Mouse (Mus musculus) limb, embryonic 14.5 days (tissue): Measurements from ENCODE around the gene Luzp1. TPM values are rescaled to one million over a fixed set of nuclear protein-coding genes. Genes with fewer than 3 reads are reported as not detected.

Experiments
- ATAC-seq: fragments of 200-750 bp; cut with Nextera tagmentation; 2 replicates; pipeline ENCODE4 v1.8.0; 2017; ENCODE audit warnings: low read depth, moderate number of reproducible peaks, moderate TSS enrichment; ENCODE audit not compliant: low FRiP score
- DNase-seq: peaks from one replicate; pipeline ENCODE4 v3.0.0-alpha.2; 2015; ENCODE audit warnings: low spot score
- H3K27ac ChIP-seq: fragments of 300-500 bp; sonication (generic); replicated peaks from 2 replicates; pipeline ENCODE4 v1.5.1; 2014; ENCODE audit warnings: low read depth, mild to moderate bottlenecking, low read length, moderate library complexity, mixed read lengths
- H3K27me3 ChIP-seq: fragments of 300-500 bp; sonication (generic); 2 replicates; pipeline ENCODE4 v1.6.1; 2014; ENCODE audit warnings: low read length, mixed read lengths; ENCODE audit not compliant: control insufficient read depth, insufficient read depth
- H3K36me3 ChIP-seq: fragments of 300-500 bp; sonication (generic); 2 replicates; pipeline ENCODE4 v1.6.1; 2014; ENCODE audit warnings: mild to moderate bottlenecking, low read length, moderate library complexity, mixed read lengths; ENCODE audit not compliant: control insufficient read depth, insufficient read depth
- H3K4me1 ChIP-seq: fragments of 300-500 bp; sonication (generic); 2 replicates; pipeline ENCODE4 v1.6.1; 2014; ENCODE audit warnings: antibody characterized with exemption, low read length, mixed read lengths; ENCODE audit not compliant: control insufficient read depth, insufficient read depth
- H3K4me2 ChIP-seq: fragments of 300-500 bp; sonication (generic); replicated peaks from 2 replicates; pipeline ENCODE4 v1.6.1; 2014; ENCODE audit warnings: low read depth, mild to moderate bottlenecking, low read length, moderate library complexity; ENCODE audit not compliant: severe bottlenecking
- H3K4me3 ChIP-seq: fragments of 300-500 bp; sonication (generic); replicated peaks from 2 replicates; pipeline ENCODE4 v1.5.1; 2014; ENCODE audit warnings: low read length
- H3K9ac ChIP-seq: fragments of 300-500 bp; sonication (generic); 2 replicates; pipeline ENCODE4 v1.6.1; 2014; ENCODE audit warnings: mild to moderate bottlenecking, low read depth, low read length, moderate library complexity; ENCODE audit not compliant: severe bottlenecking
- H3K9me3 ChIP-seq: fragments of 300-500 bp; sonication (generic); 2 replicates; pipeline ENCODE4 v1.6.1; 2016; ENCODE audit warnings: low read length; ENCODE audit not compliant: control insufficient read depth
- POLR2A ChIP-seq: fragments of 200-500 bp; IDR thresholded peaks from 2 replicates; pipeline ENCODE4 v1.8.0; 2012; ENCODE audit warnings: inconsistent platforms, mild to moderate bottlenecking, moderate library complexity, borderline replicate concordance; ENCODE audit not compliant: insufficient read depth, insufficient read length; ENCODE audit errors: extremely low read depth
- WGBS: fragments of 180-500 bp; shearing (Covaris S2); extraction: QIAGEN DNeasy Blood & Tissue Kit; methylation state at CpG from one replicate; pipeline ENCODE4 v1.1.7; 2014; 5-methylcytosine and 5-hydroxymethylcytosine counted together
- polyA plus RNA-seq, 2 experiments: library from polyadenylated mRNA; depleted of rRNA in 1 of 2; stranded (reverse) in 1 of 2; unstranded in 1 of 2; fragments of >200 nt; fragmentation: Nextera tagmentation in 1 of 2; extraction: Ambion mirVana in 1 of 2; gene quantifications; 2 replicates each; pipeline versions ENCODE4 v1.2.1 to v1.2.3; 2012 to 2014

Luzp1 gene
- polyA plus RNA-seq, 2 experiments = 21.8 to 112 TPM

DNA sequence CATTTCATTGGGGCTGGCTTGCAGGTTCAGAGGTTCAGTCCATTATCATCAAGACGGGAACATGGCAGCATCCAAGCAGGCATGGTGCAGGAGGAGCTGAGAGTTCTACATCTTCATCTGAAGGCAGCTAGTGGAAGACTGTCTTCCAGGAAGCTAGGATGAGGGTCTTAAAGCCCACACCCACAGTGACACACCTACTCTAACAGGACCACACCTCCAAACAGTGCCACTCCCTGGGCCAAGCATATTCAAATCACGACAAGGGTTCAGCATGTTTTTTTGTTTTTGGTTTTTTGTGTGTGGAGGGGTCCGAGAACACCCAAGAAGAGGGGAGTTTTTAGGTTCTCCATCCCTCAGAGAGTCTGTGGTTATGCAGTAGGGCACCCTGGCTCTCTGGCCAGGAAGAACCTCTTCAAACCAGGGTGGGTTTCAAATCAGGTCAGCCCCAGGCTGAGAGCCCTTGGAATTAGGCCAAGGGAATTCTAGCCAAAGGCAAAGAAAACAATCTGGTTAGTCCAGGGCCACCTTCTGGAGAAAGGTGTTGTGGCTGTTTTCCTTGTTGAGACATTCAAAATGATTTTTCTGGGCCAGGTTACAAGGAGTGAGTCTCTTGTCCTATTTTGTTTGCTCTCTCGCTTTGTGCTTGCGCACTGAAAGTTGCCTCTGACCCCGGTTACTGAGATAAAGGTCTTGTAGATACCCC is 12.9 kb upstream of the Luzp1 start:
- Histone ChIP-seq H3K9me3 (no peaks in the 10 kb centered on the region), H3K27ac (no peak overlapping the region), H3K27me3 (no peaks in the 10 kb centered on the region), H3K4me2 (no peak overlapping the region), H3K9ac (no peak overlapping the region), H3K4me1 (no peaks in the 10 kb centered on the region), H3K4me3 (no peak overlapping the region), H3K36me3 (no peaks in the 10 kb centered on the region)
- no peak for ATAC-seq
- WGBS = 92% methylated on average over 6 of the region's 6 CpGs
- no peak for TF ChIP-seq POLR2A
- no peak for DNase-seq

GRCm38 (mm10) chr4:136458276-136458675 is 11.3 kb upstream of the Luzp1 start:
- Histone ChIP-seq H3K4me3 (no peak overlapping the region), H3K27ac (no peak overlapping the region), H3K9ac (no peak overlapping the region), H3K9me3 (no peaks in the 10 kb centered on the region), H3K4me1 (0 out of 2 replicates have a peak, but pooled peaks cover 1% of the 10 kb centered on the region), H3K36me3 (no peaks in the 10 kb centered on the region), H3K27me3 (0 out of 2 replicates have a peak, but pooled peaks cover 8% of the 10 kb centered on the region), H3K4me2 (no peak overlapping the region)
- ATAC-seq (no peak), DNase-seq (no peak)
- 87% methylated on average over 7 of the region's 7 CpGs for WGBS
- no peak for TF ChIP-seq POLR2A

- Histone ChIP-seq H3K9ac (no peak overlapping the region), H3K4me2 (no peak overlapping the region), H3K9me3 (no peaks in the 10 kb centered on the region), H3K4me3 (no peak overlapping the region), H3K36me3 (no peaks in the 10 kb centered on the region), H3K4me1 (0 out of 2 replicates have a peak, but pooled peaks cover 7% of the 10 kb centered on the region), H3K27ac (no peak overlapping the region), H3K27me3 (peaks cover 16% of the 10 kb centered on the region; the same call in 1 of the 2 replicates)
- ATAC-seq = no peak
- no peak for DNase-seq
- no peak for TF ChIP-seq POLR2A
- WGBS = 83% methylated on average over 12 of the region's 12 CpGs
Observed at GRCm38 (mm10) chr4:136459210-136459609, 10.4 kb upstream of the Luzp1 start.

DNA sequence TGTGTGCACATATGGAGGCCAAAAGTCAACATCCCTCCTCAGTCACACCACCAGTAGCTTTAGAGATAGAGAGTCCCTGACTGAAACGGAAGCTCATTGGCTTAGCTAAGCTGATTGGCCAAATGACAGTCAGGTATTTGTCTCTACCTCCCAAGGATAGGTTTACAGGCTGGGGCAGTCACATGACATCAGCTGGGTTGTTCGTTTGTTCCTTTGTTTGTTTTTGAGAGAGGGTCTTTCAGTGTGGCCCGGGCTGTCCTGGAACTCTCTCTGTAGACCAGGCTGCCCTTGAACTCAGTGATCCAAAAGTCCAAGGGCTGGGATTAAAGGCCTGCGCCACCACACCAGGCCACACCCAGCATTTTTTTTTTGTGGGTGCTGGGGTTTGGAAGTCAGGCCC is 8.4 kb upstream of the Luzp1 start:
- Histone ChIP-seq H3K4me2 (no peak overlapping the region), H3K9me3 (no peaks in the 10 kb centered on the region), H3K4me1 (peaks cover 14% of the 10 kb centered on the region), H3K36me3 (no peaks in the 10 kb centered on the region), H3K27ac (no peak overlapping the region), H3K9ac (no peak overlapping the region), H3K27me3 (peaks cover 16% of the 10 kb centered on the region; the same call in 1 of the 2 replicates), H3K4me3 (no peak overlapping the region)
- ATAC-seq (no peak), DNase-seq (no peak)
- no peak for TF ChIP-seq POLR2A
- WGBS = 39% methylated on average over 4 of the region's 4 CpGs

DNA sequence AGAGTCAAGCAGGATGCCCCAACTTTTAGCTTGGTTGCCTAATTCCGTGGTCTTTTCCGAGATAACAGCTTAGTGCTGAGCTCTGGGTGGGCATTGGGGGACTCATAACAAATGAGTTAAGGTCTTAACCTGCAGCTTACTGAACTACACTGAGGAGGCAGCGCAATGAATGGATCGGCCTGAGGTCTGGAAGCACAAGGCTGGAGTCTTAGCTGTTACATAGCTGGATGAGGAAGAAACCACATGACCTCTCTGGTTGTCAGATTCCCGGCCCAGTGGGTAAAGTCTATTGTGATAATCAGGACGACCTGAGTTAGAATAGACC is 7.8 kb upstream of the Luzp1 start:
- WGBS = 15% methylated on average over 6 of the region's 6 CpGs
- Histone ChIP-seq H3K9me3 (no peaks in the 10 kb centered on the region), H3K36me3 (no peaks in the 10 kb centered on the region), H3K27me3 (peaks cover 16% of the 10 kb centered on the region; the same call in 1 of the 2 replicates), H3K27ac (no peak overlapping the region), H3K4me2 (peak overlapping the region; percentile 96), H3K4me3 (peak overlapping the region; percentile 67), H3K4me1 (peaks cover 16% of the 10 kb centered on the region), H3K9ac (peak overlapping the region; percentile 68; the same call in 1 of the 2 replicates)
- TF ChIP-seq POLR2A = no peak
- DNase-seq (no peak), ATAC-seq (no peak)
